Mouse (Mus musculus) T-helper 2 cell (primary cell): ENCODE measurements around the gene Grin3b.

ENCODE experiments used
- in situ Hi-C: fragments of 300-600 bp; cut with MboI, MseI; formaldehyde crosslinking; loops from one replicate; pipeline ENCODE4 v1.15.1; 2025; ENCODE audit warnings: high pct_unique_total_duplicates

Grin3b gene

DNA sequence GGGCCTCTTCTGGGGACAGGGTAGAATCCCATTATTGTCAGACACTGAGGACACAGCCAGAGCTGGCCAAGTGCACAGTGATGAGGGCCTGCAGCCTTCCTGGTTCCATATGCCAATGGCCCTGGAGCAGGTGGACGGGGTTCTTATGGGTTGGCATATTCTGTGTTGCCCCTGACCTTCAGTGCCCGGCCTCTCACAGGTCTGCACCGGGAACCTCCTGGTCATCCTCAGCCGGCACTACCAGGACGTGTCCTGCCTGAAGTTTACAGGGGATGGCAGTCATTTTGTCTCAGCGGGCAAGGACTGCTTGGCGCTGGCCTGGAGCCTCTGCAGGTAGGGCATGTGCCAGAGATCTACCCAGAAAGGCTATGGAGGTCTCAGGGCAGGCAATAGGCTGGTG is 5.8 kb upstream of the Grin3b start:
- in situ Hi-C loops, result loop anchor here (5.0 kb wide), 2 partner anchors 37 to 693 kb away; partner anchors contain the start of genes Arid3a and Btbd2

GRCm38 (mm10) chr10:79965325-79965724 is 5.2 kb upstream of the Grin3b start:
- in situ Hi-C loops, result loop anchor here (5.0 kb wide), 1 partner anchor 692 kb away; the partner anchor contains the start of gene Btbd2

- in situ Hi-C loops, result loop anchor here (5.0 kb wide), 1 partner anchor 690 kb away; the partner anchor contains the start of gene Btbd2
Measured at GRCm38 (mm10) chr10:79966886-79967400, 3.6 kb upstream of the Grin3b start.

DNA sequence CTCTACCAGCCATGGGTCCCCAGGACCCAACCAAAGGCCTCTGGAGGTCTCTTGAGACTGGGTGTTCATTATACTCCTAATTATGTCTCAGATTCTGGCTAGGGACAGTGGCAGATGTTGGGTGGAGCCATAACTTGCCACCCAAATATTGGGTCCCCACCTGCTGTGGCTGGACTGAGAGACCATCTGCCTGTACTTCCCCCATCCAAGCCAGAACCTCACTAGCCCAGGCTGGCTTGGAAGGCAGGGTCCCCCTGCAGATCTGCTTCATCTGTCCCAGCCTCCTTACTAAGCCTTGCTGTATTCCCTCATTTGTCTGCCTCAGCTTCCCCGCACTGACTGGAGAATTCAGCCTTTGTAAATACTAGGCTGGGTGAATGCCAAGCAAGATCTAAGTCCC is 2.3 kb upstream of the Grin3b start:
- in situ Hi-C loops, result loop anchor here (5.0 kb wide), 1 partner anchor 689 kb away; the partner anchor contains the start of gene Btbd2

DNA sequence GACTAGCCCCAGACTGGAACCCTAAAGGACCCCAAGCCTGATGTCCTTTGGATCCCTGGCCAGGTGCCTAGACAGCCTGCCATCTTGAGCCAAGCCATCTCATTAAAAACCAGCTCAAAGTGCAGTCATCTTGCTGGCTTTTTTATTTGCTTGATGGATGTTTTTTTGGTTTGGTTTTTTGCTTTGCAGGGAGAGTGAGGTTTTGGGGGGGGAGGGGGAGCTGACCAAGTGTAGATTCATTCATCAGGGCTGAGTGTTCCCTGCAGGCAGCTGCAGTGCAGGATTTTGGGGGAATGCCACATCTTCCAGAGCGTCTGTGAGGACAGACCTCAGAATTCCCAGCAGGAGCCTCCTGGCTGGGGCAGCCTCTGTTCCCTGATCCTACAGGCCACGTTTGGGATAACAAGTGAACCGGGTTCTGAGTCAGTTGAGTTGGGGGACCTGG is 1.4 kb upstream of the Grin3b start:
- in situ Hi-C loops, result loop anchor here (5.0 kb wide), 1 partner anchor 688 kb away; the partner anchor contains the start of gene Btbd2

DNA sequence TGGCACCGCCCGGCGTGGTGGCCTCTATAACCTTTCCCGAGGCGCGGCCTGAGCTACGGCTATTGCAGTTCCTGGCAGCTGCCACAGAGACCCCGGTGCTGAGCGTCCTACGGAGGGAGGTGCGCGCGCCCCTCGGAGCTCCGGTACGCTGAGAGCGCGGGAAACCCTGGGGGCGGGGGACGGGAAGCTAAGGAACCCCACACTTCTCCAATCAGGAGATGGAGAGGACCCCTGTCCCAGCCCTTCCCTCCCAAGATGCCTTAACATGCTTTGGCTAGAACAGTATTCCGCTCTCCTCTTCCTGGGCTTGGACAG is 625 bp downstream of the Grin3b start:
- in situ Hi-C loops, result no loop called here

DNA sequence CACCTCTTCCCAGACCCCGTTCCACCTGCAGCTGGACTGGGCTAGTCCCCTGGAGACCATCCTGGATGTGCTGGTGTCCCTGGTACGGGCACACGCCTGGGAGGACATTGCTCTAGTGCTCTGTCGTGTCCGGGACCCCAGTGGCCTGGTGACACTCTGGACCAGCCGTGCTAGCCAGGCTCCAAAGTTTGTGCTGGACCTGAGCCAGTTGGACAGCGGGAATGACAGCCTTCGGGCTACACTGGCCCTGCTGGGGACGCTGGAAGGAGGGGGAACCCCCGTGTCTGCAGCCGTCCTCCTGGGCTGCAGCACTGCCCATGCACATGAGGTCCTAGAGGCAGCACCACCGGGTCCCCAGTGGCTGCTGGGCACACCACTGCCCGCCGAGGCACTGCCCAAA is 2.3 kb downstream of the Grin3b start:
- in situ Hi-C loops, result no loop called here

DNA sequence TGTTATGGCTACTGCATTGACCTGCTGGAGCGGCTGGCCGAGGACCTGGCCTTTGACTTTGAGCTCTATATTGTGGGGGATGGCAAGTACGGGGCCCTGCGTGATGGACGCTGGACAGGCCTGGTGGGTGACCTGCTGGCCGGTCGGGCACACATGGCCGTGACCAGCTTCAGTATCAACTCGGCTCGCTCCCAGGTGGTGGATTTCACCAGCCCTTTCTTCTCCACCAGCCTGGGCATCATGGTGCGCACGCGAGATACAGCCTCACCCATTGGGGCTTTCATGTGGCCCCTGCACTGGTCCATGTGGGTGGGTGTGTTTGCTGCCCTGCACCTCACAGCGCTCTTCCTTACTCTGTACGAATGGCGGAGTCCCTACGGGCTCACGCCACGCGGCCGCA is 3.6 kb downstream of the Grin3b start:
- in situ Hi-C loops, result no loop called here

DNA sequence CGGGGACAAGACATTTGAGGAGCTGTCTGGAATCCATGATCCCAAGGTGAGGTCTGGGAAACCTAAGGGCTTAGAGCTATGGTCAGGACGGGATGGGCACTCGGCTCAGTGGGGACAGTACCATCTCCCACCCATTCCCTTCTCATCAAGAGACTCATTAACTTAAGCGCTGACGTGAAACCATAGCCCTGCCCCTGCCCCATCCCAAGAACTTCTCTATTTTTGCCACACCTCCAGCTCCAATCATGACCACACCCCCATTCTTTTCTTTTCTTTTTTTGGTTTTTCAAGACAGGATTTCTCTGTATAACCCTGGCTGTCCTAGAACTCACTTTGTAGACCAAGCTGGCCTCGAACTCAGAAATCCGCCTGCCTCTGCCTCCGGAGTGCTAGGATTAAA is 4.2 kb downstream of the Grin3b start:
- in situ Hi-C loops, result no loop called here

GRCm38 (mm10) chr10:79976071-79976721 is 5.7 kb downstream of the Grin3b start:
- in situ Hi-C loops, result no loop called here

- in situ Hi-C loops, result no loop called here
Measured at GRCm38 (mm10) chr10:79976722-79977107, 6.2 kb downstream of the Grin3b start.

GRCm38 (mm10) chr10:79977324-79977723 is 6.8 kb downstream of the Grin3b start:
- in situ Hi-C loops, result no loop called here

- in situ Hi-C loops, result no loop called here
Measured at GRCm38 (mm10) chr10:79978061-79978460, 7.5 kb downstream of the Grin3b start.

GRCm38 (mm10) chr10:79979401-79980155 is 9.1 kb downstream of the Grin3b start:
- in situ Hi-C loops, result no loop called here

- in situ Hi-C loops, result no loop called here
Measured at GRCm38 (mm10) chr10:79983205-79983604, 12.7 kb downstream of the Grin3b start.

- in situ Hi-C loops, result no loop called here
Measured at GRCm38 (mm10) chr10:79983670-79984069, 13.2 kb downstream of the Grin3b start.

- in situ Hi-C loops, result no loop called here
Measured at GRCm38 (mm10) chr10:79984195-79984816, 13.8 kb downstream of the Grin3b start, which contains the start of gene Tmem259. Gene Tmem259, minus strand, starts transcription at chr10:79984330.

GRCm38 (mm10) chr10:79984871-79985270 is 14.4 kb downstream of the Grin3b start:
- in situ Hi-C loops, result loop anchor here (5.0 kb wide), 1 partner anchor 157 kb away; the partner anchor contains the start of gene Cbarp

GRCm38 (mm10) chr10:79985334-79986231 is 15.1 kb downstream of the Grin3b start:
- in situ Hi-C loops, result loop anchor here (5.0 kb wide), 1 partner anchor 157 kb away; the partner anchor contains the start of gene Cbarp

GRCm38 (mm10) chr10:79986232-79986878 is 15.8 kb downstream of the Grin3b start:
- in situ Hi-C loops, result loop anchor here (5.0 kb wide), 1 partner anchor 156 kb away; the partner anchor contains the start of gene Cbarp
